Mouse (Mus musculus) small intestine, adult 2 months (tissue): Measurements from ENCODE around the gene B4galt5.

Source experiments
- CTCF ChIP-seq: fragments of 200-500 bp; IDR thresholded peaks from 2 replicates; pipeline ENCODE4 v1.5.1; 2012; ENCODE audit warnings: low read depth, mild to moderate bottlenecking, control low read depth, inconsistent platforms, low read length, moderate library complexity, mixed read lengths; ENCODE audit not compliant: insufficient replicate concordance, insufficient read length; ENCODE audit errors: extremely low read depth
- POLR2A ChIP-seq: fragments of 200-500 bp; IDR thresholded peaks from 2 replicates; pipeline ENCODE4 v1.6.1; 2012; ENCODE audit warnings: low read depth, mild to moderate bottlenecking, control low read depth, inconsistent platforms, low read length, moderate library complexity

GRCm38 (mm10) chr2:167274713-167275465, 74.1 kb downstream of the B4galt5 start:
- TF ChIP-seq POLR2A (no peak), CTCF (no peak)
